Mouse (Mus musculus) T-helper 1 cell (primary cell): ENCODE measurements around the gene Satl1.
"Not testable (repeated sequence)": the region's sequence is repeated elsewhere in the genome, so short reads cannot be mapped to it uniquely, and the experiment has no call there.

Experiments
- in situ Hi-C: fragments of 300-600 bp; cut with MboI, MseI; formaldehyde crosslinking; loops from one replicate; pipeline ENCODE4 v1.15.1; 2025; ENCODE audit warnings: high pct_unique_total_duplicates

The Satl1 gene

DNA sequence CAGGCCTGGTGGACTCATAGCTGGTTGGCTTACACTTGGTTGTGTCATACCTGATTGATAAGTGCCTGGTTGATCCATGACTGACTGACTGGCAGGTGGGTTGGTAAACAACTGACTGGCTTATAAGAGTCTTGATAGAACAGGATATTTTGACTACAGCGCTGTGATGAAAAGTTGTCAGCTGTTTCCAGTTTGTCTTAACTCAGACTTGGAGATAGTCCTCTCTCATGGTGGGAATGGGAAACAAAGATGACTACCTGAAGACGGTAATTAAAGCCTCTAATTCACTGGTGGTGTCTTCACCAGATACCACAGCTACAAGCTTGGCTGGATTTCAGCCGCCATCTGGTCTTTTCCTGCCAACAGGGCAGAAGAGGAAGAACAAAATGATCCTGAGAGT is at the start of gene Satl1:
Gene Satl1, minus strand, starts transcription at position 101 of the 400 bp plus-strand sequence.
- in situ Hi-C loops = no loop called here

DNA sequence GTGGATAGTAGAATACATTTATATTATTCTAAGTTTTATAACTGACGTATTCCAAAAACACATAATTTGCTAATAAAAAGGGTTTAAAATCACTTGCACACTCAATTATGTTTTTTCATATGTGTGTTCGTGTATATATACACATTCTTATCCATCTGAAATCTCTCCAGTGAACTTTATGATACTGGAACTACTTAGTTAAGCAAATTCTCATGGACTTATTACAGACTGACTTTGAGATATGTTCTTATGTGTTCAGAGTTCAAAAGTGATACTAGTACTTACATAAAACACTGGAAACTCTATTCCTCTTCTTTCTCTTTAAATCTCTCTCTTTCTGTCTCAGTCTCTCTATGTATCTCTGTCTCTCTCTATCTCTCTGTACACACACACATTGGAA is 31.5 kb upstream of the Satl1 start:
- in situ Hi-C loops = no loop called here

DNA sequence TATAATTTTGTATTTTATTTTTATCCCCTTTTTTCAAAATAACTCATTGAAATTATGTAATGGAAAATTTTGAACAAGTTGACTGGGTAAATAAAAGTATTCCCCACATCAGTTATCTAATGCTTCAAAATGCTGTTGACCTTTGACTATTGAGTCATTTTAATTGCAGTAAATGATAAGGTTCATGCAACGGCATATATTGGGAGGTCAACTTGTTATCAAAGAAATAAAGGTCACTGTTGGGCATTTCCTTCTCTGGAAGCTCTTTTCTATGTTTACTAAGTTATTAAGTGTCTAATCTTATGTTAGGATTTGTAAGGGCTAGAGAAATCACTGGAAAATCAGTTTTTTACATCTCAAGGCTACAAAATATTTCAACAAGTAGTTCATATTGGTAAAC is 31.0 kb upstream of the Satl1 start:
- in situ Hi-C loops = no loop called here

DNA sequence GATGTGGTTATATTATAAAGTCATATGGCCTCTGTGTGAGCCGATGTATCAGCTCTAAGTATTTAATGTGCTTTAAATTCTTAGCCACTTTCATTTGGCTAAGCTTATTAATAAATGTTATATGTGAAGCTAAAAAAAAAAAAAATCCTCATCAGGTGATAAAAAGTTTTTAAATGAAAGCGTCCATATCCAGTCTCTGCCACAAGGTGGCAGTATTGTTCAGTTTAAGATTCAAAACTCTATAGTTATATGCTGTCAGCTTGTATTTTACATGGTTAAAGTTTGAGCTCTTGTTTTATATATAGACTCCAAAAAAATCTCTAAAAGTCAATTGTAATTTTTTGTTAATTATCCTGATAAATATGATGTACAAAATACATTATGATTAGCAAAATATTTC is 16.4 kb upstream of the Satl1 start:
- in situ Hi-C loops = loop anchor here (10.0 kb wide), 1 partner anchor 482 kb away; no protein-coding TSS in a partner anchor

DNA sequence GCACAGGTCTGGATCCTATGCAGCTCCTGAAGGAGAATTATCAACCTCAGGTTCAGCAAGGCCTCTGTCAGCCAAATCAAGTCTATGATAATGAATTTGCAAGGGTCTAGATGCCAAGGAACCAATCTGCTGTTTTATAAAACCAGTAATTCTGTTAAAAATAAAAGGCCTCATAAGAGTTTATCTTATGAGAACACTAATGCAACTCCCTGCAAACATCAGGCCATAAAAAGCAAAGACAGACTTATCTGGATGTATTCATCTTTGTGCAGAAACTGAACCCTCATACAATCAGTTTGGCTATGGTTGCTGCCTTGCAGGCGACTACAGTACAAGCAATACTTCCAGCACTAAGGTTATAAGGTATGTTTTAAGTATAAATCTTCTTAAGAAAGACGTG is 5.7 kb upstream of the Satl1 start:
- in situ Hi-C loops = no loop called here

DNA sequence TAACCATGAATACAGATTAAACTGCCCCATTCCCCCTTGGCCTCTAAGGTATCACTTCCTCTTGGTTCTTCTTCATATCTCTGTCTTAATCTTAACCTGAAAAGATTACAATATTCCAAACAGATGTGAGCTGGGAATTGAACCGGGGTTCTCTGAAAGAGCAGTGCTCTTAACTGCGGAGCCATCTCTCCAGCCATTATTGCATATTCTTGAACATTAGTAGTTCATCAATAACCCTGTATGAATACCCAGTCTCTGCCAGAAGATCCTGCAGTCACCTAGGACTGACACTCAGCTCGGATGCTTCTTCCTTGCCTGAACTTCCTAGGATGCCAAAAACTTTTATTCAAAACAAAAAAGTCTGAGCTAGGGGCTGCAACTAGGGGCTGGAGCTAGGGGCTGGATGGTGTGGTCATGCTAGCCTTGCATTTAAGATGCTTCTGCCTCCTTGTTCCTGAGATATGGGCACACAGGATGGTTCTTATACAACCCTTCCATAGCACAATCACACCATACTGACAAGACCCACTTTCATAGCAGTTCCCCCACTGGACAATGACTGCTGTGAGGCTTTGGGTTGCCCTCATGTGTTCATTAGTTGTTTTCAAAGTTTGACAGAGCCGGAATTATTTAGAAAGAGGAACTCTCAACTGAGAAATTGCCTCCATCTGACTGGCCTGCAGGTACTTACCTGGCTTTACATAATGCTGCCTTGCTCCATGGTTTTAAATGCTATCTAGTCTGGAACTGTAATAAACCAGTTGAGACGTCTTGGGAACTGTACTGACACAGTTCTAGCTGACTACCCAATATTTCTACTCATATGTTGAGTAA is 35.8 kb downstream of the Satl1 start:
- in situ Hi-C loops = not testable (repeated sequence)

DNA sequence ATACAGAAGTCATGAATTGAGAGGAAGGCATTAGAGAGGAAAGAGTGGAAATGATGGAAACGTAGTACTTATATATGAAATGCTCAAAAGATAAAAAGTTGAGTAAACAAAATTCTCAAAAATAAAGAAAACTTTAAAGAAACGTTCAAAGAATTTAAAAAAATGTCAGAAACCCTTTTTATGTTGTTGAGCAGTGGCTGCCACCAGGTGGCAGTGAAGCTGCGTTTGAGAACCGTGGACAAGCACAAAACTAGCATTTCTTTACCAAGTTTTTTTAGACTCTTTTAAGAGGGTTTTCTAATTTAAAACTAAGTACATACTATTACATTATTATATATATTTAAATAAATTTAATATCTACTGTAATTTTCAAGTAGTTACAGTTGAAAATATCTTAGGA is 38.2 kb downstream of the Satl1 start:
- in situ Hi-C loops = no loop called here

DNA sequence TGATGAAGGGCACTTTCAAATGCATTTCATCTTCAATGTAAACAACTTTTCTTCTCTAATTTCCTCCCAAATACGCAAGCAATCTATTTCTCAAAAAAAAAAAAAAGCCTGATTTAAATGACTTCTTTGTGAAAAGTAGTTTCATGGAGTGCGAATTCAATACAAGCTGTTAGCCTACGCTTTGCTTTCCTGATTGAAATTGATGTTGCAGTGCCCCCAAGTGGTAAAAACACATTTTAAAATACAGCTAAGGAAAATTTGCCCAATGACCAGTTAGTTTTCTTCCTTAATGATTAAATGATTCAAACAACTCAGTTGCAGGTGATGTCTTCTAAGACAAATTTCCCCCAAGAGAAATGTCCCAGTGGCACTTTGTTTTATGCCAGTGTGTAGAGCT is 58.2 kb downstream of the Satl1 start:
- in situ Hi-C loops = loop anchor here (5.0 kb wide), 1 partner anchor 1146 kb away; no protein-coding TSS in a partner anchor

DNA sequence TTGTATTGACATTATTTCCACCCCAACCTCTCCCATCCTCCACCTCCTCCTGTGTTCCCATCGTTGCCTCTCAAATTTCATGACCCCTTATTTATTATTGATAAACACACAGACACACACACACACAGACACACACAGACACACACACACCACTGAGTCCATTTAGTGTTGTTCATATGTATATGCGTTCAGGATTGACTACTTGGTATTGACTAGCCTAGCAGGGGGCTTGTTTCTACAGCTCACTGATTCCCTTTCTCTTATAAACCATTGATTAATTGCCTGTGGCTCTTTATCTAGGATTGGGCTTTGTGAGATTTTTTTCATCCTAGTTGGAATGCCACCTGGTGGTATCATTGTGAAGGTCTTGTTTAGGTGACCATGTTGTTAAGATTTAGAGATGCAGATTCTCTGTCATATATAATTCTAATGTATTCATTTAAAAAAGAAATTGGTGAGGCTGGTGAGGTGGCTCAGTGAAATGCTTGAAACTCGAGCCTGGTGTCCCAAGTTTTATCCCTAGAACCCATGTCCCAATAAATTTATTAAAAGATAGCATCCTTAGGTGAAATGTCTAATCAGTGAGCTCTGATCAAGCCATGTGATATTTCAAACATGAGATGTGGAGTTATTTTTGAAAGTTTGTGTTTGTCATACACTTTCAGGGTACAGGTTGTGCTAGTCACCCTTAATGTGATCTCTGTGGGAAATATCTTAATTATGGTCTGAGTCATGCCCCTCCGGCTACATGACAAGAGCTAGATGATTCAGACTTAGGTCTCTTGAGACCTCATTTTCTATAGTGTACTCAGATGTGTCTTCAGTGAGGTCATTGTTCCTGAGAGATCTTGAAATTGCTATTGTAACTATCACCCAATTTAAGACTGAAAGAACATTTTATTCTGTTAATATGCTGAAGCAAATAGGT is 58.8 kb downstream of the Satl1 start:
- in situ Hi-C loops = loop anchor here (5.0 kb wide), 1 partner anchor 1145 kb away; no protein-coding TSS in a partner anchor

DNA sequence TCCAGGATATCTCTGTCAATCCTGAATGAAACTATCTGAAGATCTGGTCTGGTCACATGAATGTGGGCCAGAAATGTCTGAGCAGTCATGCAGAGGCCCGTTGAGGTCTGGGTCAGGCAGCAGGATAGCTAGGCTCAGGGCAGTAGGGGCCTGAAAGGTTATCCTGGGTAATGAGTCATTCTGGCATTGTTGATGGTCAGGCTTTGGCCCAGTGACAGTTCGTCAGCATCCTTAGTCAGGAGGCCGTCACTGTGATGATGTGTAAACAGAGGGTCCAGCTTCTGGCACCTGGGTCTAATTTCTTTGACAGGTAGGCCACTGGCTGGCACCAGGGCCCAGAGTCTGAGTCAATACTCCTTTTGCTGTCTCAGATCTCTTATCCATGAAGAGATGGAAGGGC is 67.1 kb downstream of the Satl1 start:
- in situ Hi-C loops = no loop called here
